Mouse (Mus musculus) gastrocnemius, postnatal 4 days (tissue): ENCODE measurements around the gene Gng7. TPM values are rescaled to one million over a fixed set of nuclear protein-coding genes. Genes with fewer than 3 reads are reported as not detected.
A peak's percentile ranks its signal among the peaks of the same experiment; 100 is the strongest.
"Not testable (repeated sequence)": the region's sequence is repeated elsewhere in the genome, so short reads cannot be mapped to it uniquely, and the experiment has no call there.

Experiments
- DNase-seq, 2 experiments: peaks; one replicate each; pipeline ENCODE4 v3.0.0; 2021 to 2022; ENCODE audit warnings: low spot score in 2 of 2, mixed read lengths in 2 of 2
- total RNA-seq, 2 experiments: library from RNA; stranded (reverse); gene quantifications; 2 replicates each; pipeline ENCODE4 v1.2.3; 2021

The Gng7 gene
- total RNA-seq, 2 experiments from 2014 or later: 1.9 to 2.0 TPM

GRCm38 (mm10) chr10:80996501-80996900 lies 18.2 kb downstream of the Gng7 start:
- DNase-seq: no peak

- peak; percentile 81 to 83 for DNase-seq
These were observed 19.6 kb downstream of the Gng7 start for GRCm38 (mm10) chr10:80995091-80995632.

GRCm38 (mm10) chr10:80994621-80995020 lies 20.1 kb downstream of the Gng7 start:
- DNase-seq: no peak

GRCm38 (mm10) chr10:80993276-80993675 lies 21.5 kb downstream of the Gng7 start:
- no peak for DNase-seq

- no peak for DNase-seq
These were observed 22.8 kb downstream of the Gng7 start for GRCm38 (mm10) chr10:80991945-80992344.

GRCm38 (mm10) chr10:80991007-80991406 lies 23.7 kb downstream of the Gng7 start:
- DNase-seq: no peak

DNA sequence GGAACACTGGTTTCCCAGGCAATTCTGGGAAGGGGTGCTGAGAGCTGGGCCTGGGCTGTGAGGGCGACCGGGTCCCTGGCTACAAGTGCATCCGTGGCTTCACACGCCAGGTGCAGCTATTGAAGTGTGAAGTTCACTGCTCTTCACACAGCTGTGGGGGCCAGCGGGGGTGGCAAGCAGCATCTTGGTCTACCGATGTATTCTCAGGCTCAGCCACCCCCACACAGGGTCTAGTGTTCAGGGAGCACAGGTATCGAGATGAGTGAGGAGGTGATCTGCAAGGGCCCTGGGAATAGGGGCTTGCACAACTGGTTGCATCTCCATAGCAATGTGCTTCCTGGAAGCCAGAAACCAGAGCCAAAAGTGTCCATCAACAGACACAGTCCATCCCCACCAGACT lies 24.3 kb downstream of the Gng7 start:
- DNase-seq: no peak

DNA sequence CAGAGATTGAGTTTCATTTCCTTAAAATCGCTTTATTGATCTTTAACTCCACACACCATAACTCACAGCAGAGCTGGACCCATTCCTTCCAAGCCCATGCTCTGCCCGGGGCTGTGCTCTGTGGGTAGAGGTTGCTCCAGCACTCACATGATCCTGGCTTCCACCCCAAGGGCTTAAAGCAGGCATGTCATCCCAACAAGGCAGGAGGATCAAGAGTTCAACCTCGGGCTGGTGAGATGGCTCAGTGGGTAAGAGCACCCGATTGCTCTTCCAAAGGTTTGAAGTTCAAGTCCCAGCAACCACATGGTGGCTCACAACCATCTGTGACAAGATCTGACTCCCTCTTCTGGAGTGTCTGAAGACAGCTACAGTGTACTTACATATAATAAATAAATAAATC lies 24.9 kb downstream of the Gng7 start:
- not testable (repeated sequence) for DNase-seq

DNA sequence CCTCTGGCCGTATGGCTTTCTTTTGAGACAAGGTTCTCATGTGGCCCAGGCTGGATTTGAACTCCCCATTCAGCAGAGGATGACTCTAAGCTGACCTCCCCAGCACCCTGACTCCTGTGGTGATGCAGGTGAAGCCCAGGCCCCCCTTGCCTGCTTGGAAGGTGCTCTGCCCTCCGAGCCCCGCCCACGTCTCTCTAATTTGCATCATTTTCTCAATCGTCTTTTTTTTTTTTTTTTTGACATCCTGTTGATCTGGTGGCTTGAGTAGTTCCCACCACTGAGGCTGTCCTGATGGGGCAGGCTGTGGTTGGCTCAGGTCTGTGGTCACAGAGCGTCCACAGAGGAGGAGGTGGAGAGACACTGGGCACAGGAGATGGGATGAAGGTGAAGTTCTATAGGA lies 25.3 kb downstream of the Gng7 start:
- DNase-seq: no peak

DNA sequence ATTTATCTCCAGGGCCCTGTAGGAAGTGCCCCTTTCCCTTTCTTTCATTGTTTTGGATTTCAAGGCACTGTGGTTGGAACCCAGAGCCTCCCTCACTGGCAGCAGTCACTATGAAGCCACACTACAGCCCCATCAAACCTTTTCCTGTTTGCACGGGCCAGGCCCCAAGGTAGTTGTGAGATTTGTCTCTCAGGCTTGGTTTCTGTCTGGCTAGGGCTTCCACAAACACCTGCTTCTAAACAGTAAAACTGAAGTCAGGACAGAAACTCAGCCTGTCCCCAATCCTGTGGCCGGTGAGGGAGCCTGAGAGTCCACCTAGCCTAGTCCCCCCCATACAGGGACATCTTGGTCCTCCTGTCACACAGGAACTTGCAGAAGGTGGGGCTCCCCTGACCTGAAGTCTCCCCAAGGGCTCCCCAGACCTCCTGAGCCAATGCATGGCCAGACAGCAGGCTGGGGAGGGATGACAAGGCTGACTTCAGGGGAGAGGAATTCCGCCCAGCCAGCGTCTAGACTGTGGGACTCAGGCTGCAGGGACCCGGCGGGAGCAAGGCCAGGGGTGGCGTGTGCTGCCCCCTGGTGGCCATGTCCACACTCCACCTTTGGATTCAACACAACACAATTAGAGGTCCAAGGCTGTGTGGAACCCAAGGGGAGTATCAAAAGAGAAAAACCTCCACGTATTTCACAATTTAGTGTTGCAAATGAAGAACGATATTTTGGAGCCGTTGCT lies 26.9 kb downstream of the Gng7 start:
- DNase-seq: peak; percentile 82 to 90

GRCm38 (mm10) chr10:80986754-80987153 lies 28.0 kb downstream of the Gng7 start:
- no peak for DNase-seq

DNA sequence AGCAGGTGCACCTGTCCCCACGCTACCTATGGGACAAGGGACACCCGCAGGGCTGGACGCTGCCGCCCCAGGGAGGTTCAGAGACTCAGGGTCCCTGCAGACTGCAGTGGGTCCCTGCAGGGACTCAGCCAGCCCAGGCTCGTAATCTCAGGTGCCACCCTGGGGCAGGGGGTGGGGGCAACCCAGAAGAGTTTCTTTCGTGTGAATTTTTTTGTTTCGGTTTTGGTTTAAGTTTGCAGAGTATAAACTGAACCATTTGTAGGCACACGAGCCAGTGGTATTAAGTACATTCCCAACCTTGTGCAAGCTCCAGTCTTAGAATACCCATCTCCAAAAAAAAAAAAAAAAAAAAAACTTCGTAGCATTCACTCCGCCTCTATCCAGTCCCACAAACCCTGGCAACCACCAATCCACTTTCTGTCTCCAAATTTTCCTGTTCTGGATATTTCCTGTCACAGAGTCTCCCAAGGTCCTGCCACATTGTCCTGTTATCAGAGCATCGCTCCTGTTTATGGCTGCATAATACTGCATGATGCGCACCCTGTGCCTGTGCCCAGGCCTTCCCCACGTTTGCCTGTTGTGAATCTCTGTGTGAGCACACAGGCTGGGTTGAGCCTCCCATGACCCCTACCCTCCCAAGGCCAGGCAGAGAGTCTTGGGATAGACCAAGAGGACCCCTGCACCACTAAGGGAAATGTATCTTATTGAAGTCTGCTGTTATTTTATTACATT lies 28.6 kb downstream of the Gng7 start:
- no peak for DNase-seq

- DNase-seq: no peak
These were observed 29.3 kb downstream of the Gng7 start for GRCm38 (mm10) chr10:80985241-80985969.

DNA sequence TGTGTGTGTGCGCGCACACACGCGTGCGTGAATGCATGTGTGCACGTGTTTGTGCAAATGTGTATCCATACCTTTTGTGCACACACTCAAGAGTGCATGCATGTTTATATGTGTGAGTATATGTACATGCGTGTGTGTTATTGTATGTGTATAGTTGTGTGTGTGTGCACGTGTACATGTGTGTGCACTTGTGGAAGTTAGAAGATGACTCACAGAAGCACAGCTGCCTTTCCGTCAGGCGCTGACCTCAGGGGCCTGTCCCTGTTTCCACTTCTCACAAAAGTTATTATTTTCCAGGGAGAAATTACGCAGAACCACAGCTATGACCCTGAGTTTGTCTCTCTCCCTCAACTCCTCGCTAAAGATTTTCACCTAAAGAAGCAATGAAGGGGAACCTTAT lies 30.5 kb downstream of the Gng7 start:
- DNase-seq: no peak

GRCm38 (mm10) chr10:80982381-80982780 lies 32.4 kb downstream of the Gng7 start:
- DNase-seq: no peak

- DNase-seq: no peak
These were observed 33.1 kb downstream of the Gng7 start for GRCm38 (mm10) chr10:80981564-80982112.

GRCm38 (mm10) chr10:80975478-80975877 lies 39.3 kb downstream of the Gng7 start:
- DNase-seq: no peak

DNA sequence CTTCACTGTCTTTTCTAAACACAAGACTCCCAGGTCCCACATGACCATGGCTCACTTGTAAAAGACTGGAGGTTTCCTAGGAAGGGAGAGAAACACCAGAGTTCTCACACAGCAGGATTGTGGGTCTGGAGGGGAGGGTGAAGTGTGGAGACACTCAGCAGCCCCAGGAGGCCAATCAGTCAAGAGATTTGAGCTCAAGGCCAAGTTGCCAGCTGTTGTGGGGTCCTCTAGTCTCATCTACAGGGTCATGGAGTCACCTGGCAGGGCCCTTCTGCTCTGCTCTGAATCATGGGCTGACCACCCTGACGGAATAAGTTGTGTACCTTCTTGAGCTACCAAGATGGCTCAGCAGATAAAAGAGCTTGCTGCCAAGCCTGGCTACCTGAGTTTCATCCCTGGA lies 41.0 kb downstream of the Gng7 start:
- DNase-seq: no peak

DNA sequence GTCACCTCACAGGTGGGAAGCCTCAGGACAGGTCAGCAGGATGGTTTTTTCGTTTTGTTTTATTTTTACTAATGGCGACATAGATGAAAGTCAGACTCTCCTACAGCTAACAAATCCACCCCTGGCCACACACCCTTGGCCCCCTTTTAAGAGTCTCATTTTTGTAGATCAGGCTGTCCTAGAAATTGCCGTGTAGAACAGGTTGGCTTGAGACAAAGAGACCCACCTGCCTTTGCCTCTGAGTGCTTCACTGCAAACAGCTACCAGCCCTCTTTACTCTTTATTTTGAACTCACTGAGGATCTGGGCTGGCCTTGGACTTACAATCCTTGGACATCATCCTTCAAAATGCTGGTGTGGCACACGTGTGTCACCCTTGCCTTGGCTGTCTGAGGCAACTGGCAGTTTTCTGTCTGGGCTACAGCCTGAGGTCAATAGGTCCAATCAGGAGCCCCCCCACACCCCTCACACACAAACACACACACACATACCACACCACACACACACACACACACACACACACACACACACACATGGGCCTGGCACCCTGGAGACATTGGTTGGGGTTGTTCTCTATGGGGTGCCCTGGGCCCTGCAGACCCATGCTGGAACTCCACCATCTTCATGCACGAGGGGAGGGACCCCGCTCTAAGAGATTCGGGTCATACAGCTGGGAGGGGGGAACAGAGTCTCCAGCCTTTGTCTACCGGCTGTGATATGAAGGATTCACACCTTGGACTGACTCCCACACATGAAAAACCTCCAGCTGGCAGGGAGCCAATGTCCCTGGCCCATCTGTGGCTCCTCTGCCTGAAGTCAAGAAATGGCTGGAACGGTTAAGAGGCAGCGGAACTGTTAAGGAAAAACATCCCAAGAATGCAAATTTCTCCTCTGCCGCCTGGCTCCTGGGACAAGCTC lies 42.4 kb downstream of the Gng7 start:
- peak in 1 of 2 experiments; percentile 62 for DNase-seq

DNA sequence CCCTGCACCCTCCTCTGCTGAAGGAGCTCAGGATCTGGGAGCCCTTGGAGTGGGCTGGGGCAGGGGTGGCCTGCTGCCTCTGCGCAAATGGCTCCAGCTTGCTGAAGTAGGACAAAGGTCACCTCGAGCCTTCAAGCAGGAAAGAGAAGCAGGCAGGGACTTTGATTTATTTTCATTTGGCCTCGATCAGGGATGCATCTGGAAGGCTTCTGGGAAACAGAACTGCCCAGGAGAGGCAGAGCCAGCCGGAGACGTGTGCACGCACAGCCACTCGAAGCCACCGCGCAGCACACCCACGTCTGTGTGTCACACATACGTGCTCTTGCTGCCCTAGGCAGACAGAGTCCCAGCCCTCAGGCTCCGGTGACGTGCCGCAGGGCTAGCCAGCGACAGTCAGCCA lies 43.2 kb downstream of the Gng7 start:
- no peak for DNase-seq
